15 mouse cellular contexts compared by ENCODE assay signal in genomic region chr1:64658876-64659275, GRCm38 (mm10). TPM values are rescaled to one million over a fixed set of nuclear protein-coding genes. Genes with fewer than 3 reads are reported as not detected.
DNase-seq lines count a peak whose midpoint lies in the region; ATAC-seq lines count a peak whose summit lies in the region.
"Had no signal": no experiment of that assay in that cellular context is flagged by ENCODE, and none has a peak within 500 bp of the region (broad histone marks: within the 10 kb centered on the region; RNA-seq: fewer than 3 reads in every experiment).

No protein-coding gene starts in this region.

- no peaks in the 10 kb centered on the region for H3K9me3 ChIP-seq in heart, embryonic 11.5 days (replicated peaks; ENCODE audit: control insufficient read depth, low read length)
- H3K9me3 ChIP-seq: liver, embryonic 13.5 days; neural tube, embryonic 15.5 days had no signal

- 58% methylated on average over 7 of the region's 7 CpGs for WGBS in heart, embryonic 11.5 days (ENCODE audit: insufficient replicate concordance)

- H3K27ac ChIP-seq in brown adipose tissue, adult 24 weeks (replicated peaks; ENCODE audit: low read depth, low read length), result peak overlapping the region; percentile 85
- peak overlapping the region; percentile 29; the same call in 1 of the 2 replicates for H3K27ac ChIP-seq in heart, embryonic 11.5 days (ENCODE audit: low read depth, low read length)
- H3K27ac ChIP-seq: liver, embryonic 13.5 days; neural tube, embryonic 15.5 days had no signal

- ATAC-seq in heart, embryonic 11.5 days (replicated peaks; ENCODE audit: insufficient number of reproducible peaks, low FRiP score, low TSS enrichment), result no peak
- ATAC-seq: hindbrain, embryonic 16.5 days had no signal

- H3K9ac ChIP-seq in heart, embryonic 11.5 days (ENCODE audit: low read depth, low read length), result no peak overlapping the region
- H3K9ac ChIP-seq: liver, embryonic 13.5 days; neural tube, embryonic 15.5 days had no signal

- H3K4me2 ChIP-seq in heart, embryonic 11.5 days, result peak overlapping the region; percentile 11; the same call in 1 of the 2 replicates
- H3K4me2 ChIP-seq: liver, embryonic 13.5 days; neural tube, embryonic 15.5 days had no signal

- no peaks in the 10 kb centered on the region for H3K36me3 ChIP-seq in heart, embryonic 11.5 days (ENCODE audit: control insufficient read depth, insufficient read depth, low read length)
- H3K36me3 ChIP-seq: liver, embryonic 13.5 days; neural tube, embryonic 15.5 days had no signal

- 0 out of 2 replicates have a peak, but pooled peaks cover 2% of the 10 kb centered on the region for H3K4me1 ChIP-seq in brown adipose tissue, adult 24 weeks (ENCODE audit: control insufficient read depth, insufficient read depth, insufficient read length, low read length)
- no peaks in the 10 kb centered on the region for H3K4me1 ChIP-seq in heart, embryonic 11.5 days (ENCODE audit: control insufficient read depth, insufficient read depth, low read length)
- H3K4me1 ChIP-seq: liver, embryonic 13.5 days; neural tube, embryonic 15.5 days had no signal

- H3K27me3 ChIP-seq in heart, embryonic 11.5 days (ENCODE audit: control insufficient read depth, insufficient read depth, low read length), result no peaks in the 10 kb centered on the region
- H3K27me3 ChIP-seq: liver, embryonic 13.5 days; neural tube, embryonic 15.5 days had no signal

- peak; percentile 2 for DNase-seq in kidney, adult 18-20 months
- DNase-seq in kidney, adult 11 months, result no peak
- DNase-seq in kidney, adult 9 months, result peak; percentile 30
- DNase-seq in urinary bladder, adult 2 months (ENCODE audit: low spot score), result no peak
- no peak for DNase-seq in yolk sac, embryonic 10.5 days (ENCODE audit: low spot score)
- no peak for DNase-seq in left cerebral cortex, adult 9 months (ENCODE audit: low spot score in 2 of 2)
- DNase-seq: adrenal gland, adult 8-10 months; cerebellum, adult 9-10 months; embryo, embryonic 11 days; liver, embryonic 13.5 days; retina, postnatal 1 day had no signal

- H3K4me3 ChIP-seq in brown adipose tissue, adult 24 weeks (ENCODE audit: insufficient read depth, low read depth, low read length), result peak overlapping the region; percentile 45
- H3K4me3 ChIP-seq in heart, embryonic 11.5 days (ENCODE audit: low read depth, low read length), result no peak overlapping the region
- H3K4me3 ChIP-seq: liver, embryonic 13.5 days; neural tube, embryonic 15.5 days had no signal

RNA-seq across cellular contexts. Expression of gene Ccnyl1, which starts 31.4 kb away (rescaled TPM):
- 10.1 and 10.9 TPM in 2 replicates for polyA plus RNA-seq in brown adipose tissue, adult 24 weeks (2012; ENCODE audit: insufficient read depth, insufficient read length, missing spikeins)
- polyA plus RNA-seq in heart, embryonic 11.5 days (2014; fragmentation: Nextera tagmentation; extraction: Ambion mirVana), result 6.1 and 6.8 TPM in 2 replicates
- polyA plus RNA-seq in urinary bladder, adult 2 months (2012; rRNA removed), result 21.2 and 25.8 TPM in 2 replicates

RNA-seq across cellular contexts. Expression of gene Mettl21a, which starts 41.8 kb away (rescaled TPM):
- polyA plus RNA-seq in brown adipose tissue, adult 24 weeks (2012; ENCODE audit: insufficient read depth, insufficient read length, missing spikeins), result 4.2 and 4.5 TPM in 2 replicates
- 12.5 and 14.3 TPM in 2 replicates for polyA plus RNA-seq in heart, embryonic 11.5 days (2014; fragmentation: Nextera tagmentation; extraction: Ambion mirVana)
- polyA plus RNA-seq in urinary bladder, adult 2 months (2012; rRNA removed), result 20.3 and 26.7 TPM in 2 replicates

Comparison
In these comparisons a context has a peak if more than half of its experiments do, and no peak if none do; other contexts are left out.
1. DNase-seq: peak in kidney, adult 18-20 months (single experiment) and kidney, adult 9 months (single experiment); none in kidney, adult 11 months (single experiment), urinary bladder, adult 2 months (single experiment), yolk sac, embryonic 10.5 days (single experiment) and left cerebral cortex, adult 9 months (0 of 2).